Mouse (Mus musculus): ENCODE data around the gene Rftn1. TPM values are rescaled to one million over a fixed set of nuclear protein-coding genes. Genes with fewer than 3 reads are reported as not detected.
A peak's percentile ranks its signal among the peaks of the same experiment; 100 is the strongest.

The Rftn1 gene
- total and polyA plus RNA-seq, 3 experiments: 41.5 to 50.5 (median 49.4) TPM

GRCm38 (mm10) chr17:50084721-50085120 lies 105.8 kb downstream of the Rftn1 start:
- no peak for DNase-seq
- TF ChIP-seq POLR2A (IDR thresholded peaks at IDR 0.05; ENCODE audit: insufficient read depth, low read depth, low read length): no peak
- no peak for TF ChIP-seq EP300 (IDR thresholded peaks at IDR 0.05; ENCODE audit: insufficient read depth, low read depth, low read length)
- TF ChIP-seq CTCF (IDR thresholded peaks at IDR 0.05): no peak
- H3K4me3 ChIP-seq: no peak overlapping the region
- no peak overlapping the region for H3K9ac ChIP-seq (ENCODE audit: low read depth, low read length)
- H3K36me3 ChIP-seq (ENCODE audit: control insufficient read depth, insufficient read depth, low read length): peaks cover 9% of the 10 kb centered on the region
- H3K4me1 ChIP-seq (ENCODE audit: control insufficient read depth, insufficient read depth, low read length): peaks cover 15% of the 10 kb centered on the region
- 95% methylated on average over 6 of the region's 6 CpGs for WGBS
- no peaks in the 10 kb centered on the region for H3K27me3 ChIP-seq (ENCODE audit: control insufficient read depth, insufficient read depth, low read length)
- H3K79me2 ChIP-seq (replicated peaks; ENCODE audit: control insufficient read depth, insufficient read depth, low read length): peaks cover 2% of the 10 kb centered on the region; the same call in 1 of the 2 replicates
- no peak overlapping the region for H3K27ac ChIP-seq
- intact Hi-C loops (cut with DNase I): loop anchor here (5.0 kb wide), 1 partner anchor 33 kb away; no protein-coding TSS in a partner anchor

GRCm38 (mm10) chr17:50083937-50084336 lies 106.5 kb downstream of the Rftn1 start:
- Histone ChIP-seq H3K4me3 (no peak overlapping the region), H3K36me3 (ENCODE audit: control insufficient read depth, insufficient read depth, low read length) (peaks cover 9% of the 10 kb centered on the region), H3K27ac (no peak overlapping the region), H3K79me2 (replicated peaks; ENCODE audit: control insufficient read depth, insufficient read depth, low read length) (peaks cover 2% of the 10 kb centered on the region; the same call in 1 of the 2 replicates), H3K9ac (ENCODE audit: low read depth, low read length) (no peak overlapping the region), H3K4me1 (ENCODE audit: control insufficient read depth, insufficient read depth, low read length) (peaks cover 13% of the 10 kb centered on the region), H3K27me3 (ENCODE audit: control insufficient read depth, insufficient read depth, low read length) (no peaks in the 10 kb centered on the region)
- DNase-seq: no peak
- intact Hi-C loops (cut with DNase I): loop anchor here (2.0 to 5.0 kb wide), 2 partner anchors 19 to 33 kb away; no protein-coding TSS in a partner anchor
- TF ChIP-seq POLR2A (IDR thresholded peaks at IDR 0.05; ENCODE audit: insufficient read depth, low read depth, low read length) (no peak), CTCF (IDR thresholded peaks at IDR 0.05) (no peak), EP300 (IDR thresholded peaks at IDR 0.05; ENCODE audit: insufficient read depth, low read depth, low read length) (no peak)
- whole genome bisulfite sequencing: 87% methylated on average over 4 of the region's 4 CpGs

DNA sequence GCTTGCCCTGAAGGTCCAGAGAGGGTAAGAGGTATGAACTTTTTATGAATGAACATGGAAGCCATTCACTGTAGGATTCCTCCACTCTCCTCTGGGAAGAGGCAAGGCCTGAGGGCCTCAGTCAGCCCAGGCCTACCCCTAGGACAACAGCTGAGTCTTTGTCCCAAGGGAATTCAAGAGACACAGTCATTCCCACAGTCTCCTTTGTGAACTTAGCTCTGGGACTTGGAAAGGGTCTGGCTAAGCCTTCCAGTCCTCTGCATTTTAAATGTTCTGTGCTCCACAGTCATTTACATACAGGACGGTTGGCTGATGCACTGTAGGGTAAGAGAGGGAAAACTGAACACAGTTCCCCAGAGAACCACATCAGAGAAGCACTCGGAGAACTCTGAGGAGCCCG lies 107.5 kb downstream of the Rftn1 start:
- Histone ChIP-seq H3K27ac (peak overlapping the region; percentile 5; the same call in 1 of the 2 replicates), H3K4me1 (ENCODE audit: control insufficient read depth, insufficient read depth, low read length) (peaks cover 13% of the 10 kb centered on the region), H3K79me2 (replicated peaks; ENCODE audit: control insufficient read depth, insufficient read depth, low read length) (no peaks in the 10 kb centered on the region), H3K4me3 (no peak overlapping the region), H3K36me3 (ENCODE audit: control insufficient read depth, insufficient read depth, low read length) (peaks cover 9% of the 10 kb centered on the region), H3K9ac (ENCODE audit: low read depth, low read length) (no peak overlapping the region), H3K27me3 (ENCODE audit: control insufficient read depth, insufficient read depth, low read length) (no peaks in the 10 kb centered on the region)
- TF ChIP-seq POLR2A (IDR thresholded peaks at IDR 0.05; ENCODE audit: insufficient read depth, low read depth, low read length) (0 out of 2 replicates have a peak, but pooled peaks have one; percentile 25), EP300 (IDR thresholded peaks at IDR 0.05; ENCODE audit: insufficient read depth, low read depth, low read length) (no peak)
- intact Hi-C loops (cut with DNase I): loop anchor here (2.0 to 5.0 kb wide), 2 partner anchors 18 to 34 kb away; no protein-coding TSS in a partner anchor
- DNase-seq: no peak
- WGBS: 74% methylated on average over 3 of the region's 3 CpGs

DNA sequence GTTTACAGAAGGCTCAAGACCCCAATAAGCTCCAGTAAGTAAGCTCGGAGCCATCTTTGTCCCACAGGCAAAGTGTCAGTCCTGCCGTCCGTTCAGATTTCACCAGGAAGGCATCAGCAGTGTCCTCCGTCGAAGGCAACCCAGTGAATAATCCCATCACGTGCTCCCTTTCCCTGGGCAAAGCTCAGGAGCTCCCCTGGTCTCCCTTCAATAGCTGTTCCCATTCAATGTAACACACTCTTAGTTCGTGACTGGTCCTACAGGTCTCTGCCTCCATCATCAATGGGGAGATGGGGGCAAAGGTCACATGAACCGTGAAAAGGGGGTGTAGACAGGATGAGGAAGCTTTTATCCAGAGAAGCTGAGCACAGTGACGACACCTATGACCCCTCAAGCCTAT lies 108.8 kb downstream of the Rftn1 start:
- Histone ChIP-seq H3K9ac (ENCODE audit: low read depth, low read length) (no peak overlapping the region), H3K27ac (peak overlapping the region; percentile 76), H3K27me3 (ENCODE audit: control insufficient read depth, insufficient read depth, low read length) (no peaks in the 10 kb centered on the region), H3K4me3 (no peak overlapping the region), H3K4me1 (ENCODE audit: control insufficient read depth, insufficient read depth, low read length) (peaks cover 13% of the 10 kb centered on the region), H3K36me3 (ENCODE audit: control insufficient read depth, insufficient read depth, low read length) (peaks cover 9% of the 10 kb centered on the region), H3K79me2 (replicated peaks; ENCODE audit: control insufficient read depth, insufficient read depth, low read length) (no peaks in the 10 kb centered on the region)
- DNase-seq: no peak
- WGBS: 89% methylated on average over 9 of the region's 9 CpGs
- intact Hi-C loops (cut with DNase I): loop anchor here (2.0 to 5.0 kb wide), 2 partner anchors 17 to 36 kb away; no protein-coding TSS in a partner anchor
- TF ChIP-seq CTCF (IDR thresholded peaks at IDR 0.05) (no peak), EP300 (IDR thresholded peaks at IDR 0.05; ENCODE audit: insufficient read depth, low read depth, low read length) (no peak), POLR2A (IDR thresholded peaks at IDR 0.05; ENCODE audit: insufficient read depth, low read depth, low read length) (no peak)

GRCm38 (mm10) chr17:50080991-50081390 lies 109.5 kb downstream of the Rftn1 start:
- no peak for TF ChIP-seq EP300 (IDR thresholded peaks at IDR 0.05; ENCODE audit: insufficient read depth, low read depth, low read length)
- TF ChIP-seq POLR2A (IDR thresholded peaks at IDR 0.05; ENCODE audit: insufficient read depth, low read depth, low read length): no peak
- no peak for TF ChIP-seq CTCF (IDR thresholded peaks at IDR 0.05)
- H3K36me3 ChIP-seq (ENCODE audit: control insufficient read depth, insufficient read depth, low read length): peaks cover 9% of the 10 kb centered on the region
- no peak overlapping the region for H3K4me3 ChIP-seq
- no peaks in the 10 kb centered on the region for H3K27me3 ChIP-seq (ENCODE audit: control insufficient read depth, insufficient read depth, low read length)
- WGBS: 48% methylated on average over 4 of the region's 4 CpGs
- peaks cover 13% of the 10 kb centered on the region for H3K4me1 ChIP-seq (ENCODE audit: control insufficient read depth, insufficient read depth, low read length)
- intact Hi-C loops (cut with DNase I): loop anchor here (5.0 kb wide), 1 partner anchor 36 kb away; no protein-coding TSS in a partner anchor
- H3K27ac ChIP-seq: peak overlapping the region; percentile 76
- no peak overlapping the region for H3K9ac ChIP-seq (ENCODE audit: low read depth, low read length)
- DNase-seq: peak; percentile 32 to 37
- H3K79me2 ChIP-seq (replicated peaks; ENCODE audit: control insufficient read depth, insufficient read depth, low read length): no peaks in the 10 kb centered on the region

GRCm38 (mm10) chr17:50078749-50079148 lies 111.7 kb downstream of the Rftn1 start:
- no peak overlapping the region for H3K4me3 ChIP-seq
- no peak overlapping the region for H3K9ac ChIP-seq (ENCODE audit: low read depth, low read length)
- WGBS: 95% methylated on average over 6 of the region's 6 CpGs
- H3K27me3 ChIP-seq (ENCODE audit: control insufficient read depth, insufficient read depth, low read length): no peaks in the 10 kb centered on the region
- intact Hi-C loops (cut with DNase I): no loop called here
- peaks cover 13% of the 10 kb centered on the region for H3K4me1 ChIP-seq (ENCODE audit: control insufficient read depth, insufficient read depth, low read length)
- no peak overlapping the region; the same call in 1 of the 2 replicates for H3K27ac ChIP-seq
- peaks cover 9% of the 10 kb centered on the region for H3K36me3 ChIP-seq (ENCODE audit: control insufficient read depth, insufficient read depth, low read length)
- no peak for DNase-seq
- H3K79me2 ChIP-seq (replicated peaks; ENCODE audit: control insufficient read depth, insufficient read depth, low read length): no peaks in the 10 kb centered on the region
- TF ChIP-seq POLR2A (IDR thresholded peaks at IDR 0.05; ENCODE audit: insufficient read depth, low read depth, low read length) (no peak), EP300 (IDR thresholded peaks at IDR 0.05; ENCODE audit: insufficient read depth, low read depth, low read length) (no peak), CTCF (IDR thresholded peaks at IDR 0.05) (no peak)
